Mouse (Mus musculus) ES-Bruce4 (cell line): ENCODE measurements at regions not wholly inside any gene's neighbourhood (a gene's known extent, or its start where the extent isn't known, plus 50 kb on each side); places are given as distances from the start of the nearest gene placed in this dataset.

Experiments used
- CTCF ChIP-seq: IDR thresholded peaks from one replicate; pipeline ENCODE4 v1.8.1; 2011; ENCODE audit warnings: low read depth, low read length
- EP300 ChIP-seq: IDR thresholded peaks from 2 replicates; pipeline ENCODE4 v1.6.1; 2011; ENCODE audit warnings: low read depth, low read length; ENCODE audit not compliant: insufficient read depth
- POLR2A ChIP-seq: IDR thresholded peaks from one replicate; pipeline ENCODE4 v1.8.1; 2011; ENCODE audit warnings: low read length; ENCODE audit not compliant: insufficient read depth

DNA sequence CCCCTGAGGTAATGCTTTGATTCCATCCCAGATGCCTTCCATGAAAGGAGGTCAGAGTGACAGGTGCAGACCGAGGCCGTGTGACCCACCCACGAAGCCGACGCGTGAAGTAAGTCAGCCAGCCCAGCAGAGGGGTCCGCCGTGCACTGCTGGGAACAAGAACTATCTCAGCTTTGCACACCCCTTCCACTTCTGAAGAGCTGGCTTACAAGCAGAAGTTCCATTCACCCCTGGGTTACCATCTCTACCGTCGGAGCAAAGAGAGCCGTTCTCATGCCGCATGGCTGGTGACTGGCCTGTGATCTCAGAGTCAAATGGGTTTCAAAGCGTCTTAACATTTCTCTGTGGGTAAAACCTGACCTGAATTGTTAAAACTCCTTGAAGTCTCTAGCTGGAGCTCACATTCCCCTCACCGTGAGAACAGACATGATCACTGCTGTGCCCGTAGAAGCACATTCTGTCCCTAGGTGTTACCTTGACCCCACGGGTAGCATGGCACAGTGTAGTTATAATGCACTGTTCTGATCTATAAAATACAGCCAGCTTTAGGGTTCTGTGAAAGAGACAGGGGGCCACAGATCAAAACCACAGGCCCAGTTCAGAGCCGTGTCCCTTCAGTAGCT, 364.1 kb upstream of the 3110018I06Rik start:
- TF ChIP-seq CTCF (no peak), EP300 (no peak), POLR2A (no peak)
